Mouse (Mus musculus) fibroblast of lung, adult 2 months (primary cell): ENCODE measurements at regions not wholly inside any gene's neighbourhood (a gene's known extent, or its start where the extent isn't known, plus 50 kb on each side); places are given as distances from the start of the nearest gene placed in this dataset.

Experiments used
- DNase-seq: peaks from one replicate; pipeline ENCODE4 v3.0.0-alpha.2; 2011; ENCODE audit warnings: low read depth

GRCm38 (mm10) chr10:29635828-29636227 is 100.2 kb upstream of the Rspo3 start:
- no peak for DNase-seq

GRCm38 (mm10) chr10:29595455-29595854 is 59.8 kb upstream of the Rspo3 start:
- DNase-seq: no peak

GRCm38 (mm10) chr10:29594969-29595368 is 59.3 kb upstream of the Rspo3 start:
- no peak for DNase-seq

- no peak for DNase-seq
Observed at GRCm38 (mm10) chr10:29592906-29593305, 57.2 kb upstream of the Rspo3 start.

- DNase-seq: no peak
Observed at GRCm38 (mm10) chr10:29590187-29590586, 54.5 kb upstream of the Rspo3 start.

- no peak for DNase-seq
Observed at GRCm38 (mm10) chr10:29589739-29590138, 54.1 kb upstream of the Rspo3 start.
